Mouse (Mus musculus) MEL (cell line): ENCODE measurements around the gene Bmpr2. TPM values are rescaled to one million over a fixed set of nuclear protein-coding genes. Genes with fewer than 3 reads are reported as not detected.

ENCODE experiments used
- DNase-seq: peaks from one replicate; pipeline ENCODE4 v3.0.0; 2011; ENCODE audit warnings: low read depth, low spot score
- H3K27ac ChIP-seq: 2 replicates; pipeline ENCODE4 v1.5.1; 2012; ENCODE audit warnings: low read depth, mild to moderate bottlenecking, control low read depth, low read length, moderate library complexity; ENCODE audit not compliant: control insufficient read depth
- H3K27me3 ChIP-seq, 2 experiments: fragments of 150-350 bp in 1 of 2; sonication (generic) in 1 of 2; 2 replicates each; pipeline ENCODE4 v1.6.1; 2012; ENCODE audit warnings: low read length in 2 of 2, mild to moderate bottlenecking in 2 of 2, improper control_type of control experiment in 1 of 2, moderate library complexity in 1 of 2; ENCODE audit not compliant: insufficient read depth in 2 of 2, control insufficient read depth in 1 of 2
- H3K36me3 ChIP-seq, 2 experiments: 2 replicates each; pipeline ENCODE4 v1.6.1; 2012 to 2014; ENCODE audit warnings: low read length in 2 of 2, improper control_type of control experiment in 1 of 2, inconsistent platforms in 1 of 2, mild to moderate bottlenecking in 1 of 2; ENCODE audit not compliant: insufficient read depth in 2 of 2, control insufficient read depth in 1 of 2
- H3K4me1 ChIP-seq, 2 experiments: fragments of 150-350 bp in 1 of 2; sonication (generic) in 1 of 2; 2 replicates each; pipeline ENCODE4 v1.6.1; 2012; ENCODE audit warnings: low read length in 2 of 2, improper control_type of control experiment in 1 of 2, mild to moderate bottlenecking in 1 of 2; ENCODE audit not compliant: insufficient read depth in 2 of 2, control insufficient read depth in 1 of 2
- H3K4me3 ChIP-seq, 2 experiments: fragments of 150-350 bp in 1 of 2; sonication (generic) in 1 of 2; 2 replicates each; pipeline ENCODE4 v1.5.1; 2012; ENCODE audit warnings: low read depth in 2 of 2, low read length in 2 of 2, mild to moderate bottlenecking in 2 of 2, moderate library complexity in 2 of 2, control low read depth in 1 of 2, improper control_type of control experiment in 1 of 2; ENCODE audit not compliant: control insufficient read depth in 1 of 2, insufficient read depth in 1 of 2
- H3K79me2 ChIP-seq: 2 replicates; pipeline ENCODE4 v1.6.1; 2012; ENCODE audit warnings: mild to moderate bottlenecking, low read length, moderate library complexity; ENCODE audit not compliant: control insufficient read depth, poor library complexity, insufficient read depth
- H3K9ac ChIP-seq: 2 replicates; pipeline ENCODE4 v1.6.1; 2012; ENCODE audit warnings: low read depth, mild to moderate bottlenecking, control low read depth, low read length, moderate library complexity; ENCODE audit not compliant: control insufficient read depth, poor library complexity, severe bottlenecking
- H3K9me3 ChIP-seq: fragments of 150-350 bp; sonication (generic); replicated peaks from 2 replicates; pipeline ENCODE4 v1.6.1; 2012; ENCODE audit warnings: mild to moderate bottlenecking, low read length, improper control_type of control experiment, moderate library complexity; ENCODE audit not compliant: insufficient read depth
- CHD1 ChIP-seq: IDR thresholded peaks from 2 replicates; pipeline ENCODE4 v1.6.1; 2012; ENCODE audit warnings: low read depth, mild to moderate bottlenecking, inconsistent platforms, low read length, improper control_type of control experiment
- E2F4 ChIP-seq: IDR thresholded peaks from 2 replicates; pipeline ENCODE4 v1.6.1; 2011; ENCODE audit warnings: low read depth, low read length, improper control_type of control experiment, borderline replicate concordance
- EP300 ChIP-seq, 2 experiments: IDR thresholded peaks; 2 replicates each; pipeline ENCODE4 v1.6.1; 2011; ENCODE audit warnings: improper control_type of control experiment in 2 of 2, low read length in 2 of 2, low read depth in 1 of 2, mild to moderate bottlenecking in 1 of 2
- ETS1 ChIP-seq: IDR thresholded peaks from 2 replicates; pipeline ENCODE4 v1.6.1; 2012; ENCODE audit warnings: low read depth, mild to moderate bottlenecking, inconsistent platforms, low read length, improper control_type of control experiment, moderate library complexity
- GABPA ChIP-seq: IDR thresholded peaks from 2 replicates; pipeline ENCODE4 v1.6.1; 2012; ENCODE audit warnings: low read depth, mild to moderate bottlenecking, inconsistent platforms, low read length, improper control_type of control experiment, moderate library complexity
- HCFC1 ChIP-seq: IDR thresholded peaks from 2 replicates; pipeline ENCODE4 v1.6.1; 2012; ENCODE audit warnings: low read depth, mild to moderate bottlenecking, inconsistent platforms, low read length, improper control_type of control experiment, moderate library complexity
- KAT2A ChIP-seq: conservative IDR thresholded peaks from 2 replicates; pipeline ENCODE4 v1.6.1; 2012; ENCODE audit warnings: low read depth, low read length, improper control_type of control experiment, inconsistent platforms
- MAFK ChIP-seq: IDR thresholded peaks from 2 replicates; pipeline ENCODE4 v1.6.1; 2011; ENCODE audit warnings: low read depth, mild to moderate bottlenecking, low read length, improper control_type of control experiment, borderline replicate concordance
- MAZ ChIP-seq: IDR thresholded peaks from 2 replicates; pipeline ENCODE4 v1.6.1; 2012; ENCODE audit warnings: low read depth, mild to moderate bottlenecking, inconsistent platforms, low read length, improper control_type of control experiment
- MXI1 ChIP-seq: IDR thresholded peaks from 2 replicates; pipeline ENCODE4 v1.6.1; 2011; ENCODE audit warnings: mild to moderate bottlenecking, low read depth, low read length, improper control_type of control experiment
- NRF1 ChIP-seq: IDR thresholded peaks from 2 replicates; pipeline ENCODE4 v1.6.1; 2014; ENCODE audit warnings: low read depth, mild to moderate bottlenecking, inconsistent platforms, low read length, improper control_type of control experiment, moderate library complexity; ENCODE audit not compliant: poor library complexity, insufficient read depth, severe bottlenecking
- RAD21 ChIP-seq: IDR thresholded peaks from 2 replicates; pipeline ENCODE4 v1.6.1; 2011; ENCODE audit warnings: mild to moderate bottlenecking, low read depth, low read length, improper control_type of control experiment
- RCOR1 ChIP-seq: IDR thresholded peaks from 2 replicates; pipeline ENCODE4 v1.6.1; 2012; ENCODE audit warnings: low read depth, mild to moderate bottlenecking, inconsistent platforms, low read length, improper control_type of control experiment
- SIN3A ChIP-seq: IDR thresholded peaks from 2 replicates; pipeline ENCODE4 v1.6.1; 2012; ENCODE audit warnings: low read length, improper control_type of control experiment, inconsistent platforms
- SMC3 ChIP-seq: IDR thresholded peaks from 2 replicates; pipeline ENCODE4 v1.6.1; 2011; ENCODE audit warnings: low read depth, low read length, improper control_type of control experiment
- polyA plus RNA-seq, 2 experiments: library from polyadenylated mRNA; stranded (reverse) in 1 of 2; unstranded in 1 of 2; fragments of >175 nt in 1 of 2; fragments of >200 nt in 1 of 2; gene quantifications; 2 replicates each; pipeline versions ENCODE4 v1.2.1 to v1.2.4; 2012; ENCODE audit warnings: low replicate concordance in 2 of 2, low read depth in 1 of 2; ENCODE audit not compliant: insufficient read length in 2 of 2, insufficient read depth in 1 of 2, missing spikeins in 1 of 2
- total RNA-seq: library from RNA; depleted of rRNA; stranded (reverse); fragments of 300-350 nt; gene quantifications from 2 replicates; pipeline ENCODE4 v1.2.3, GENCODE M21; 2012

The Bmpr2 gene
- total and polyA plus RNA-seq, 3 experiments, result 2.3 to 18.6 (median 3.1) TPM

DNA sequence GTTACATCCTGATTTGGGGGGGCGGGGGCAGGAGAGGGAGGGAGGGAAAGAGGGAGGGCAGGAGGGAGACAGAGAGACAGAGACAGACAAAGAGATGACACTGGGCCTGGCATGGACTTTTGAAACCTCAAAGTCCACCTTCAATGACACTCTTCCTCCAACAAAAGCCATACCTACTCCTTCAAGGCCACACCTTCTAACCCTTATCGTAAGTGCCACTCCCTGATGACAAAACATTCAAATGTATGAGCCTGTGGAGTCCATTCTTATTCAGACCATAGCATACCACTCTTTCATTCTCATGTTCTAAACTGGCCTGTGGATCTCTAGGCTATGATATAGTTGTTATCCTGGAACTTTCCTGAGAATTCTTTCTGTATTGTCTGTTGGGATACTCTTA lies 161.2 kb downstream of the Bmpr2 start:
- H3K4me3 ChIP-seq, result no peak overlapping the region
- peaks cover 31% of the 10 kb centered on the region for H3K79me2 ChIP-seq
- H3K9ac ChIP-seq, result no peak overlapping the region
- H3K36me3 ChIP-seq, result peaks cover 0 to 25% of the 10 kb centered on the region in 2 experiments; a peak in 2 of 4 replicates
- TF ChIP-seq EP300 (IDR thresholded peaks at IDR 0.05; ENCODE audit: low read depth in 1 of 2, low read length in 2 of 2), result no peak
- no peak for TF ChIP-seq ETS1
- H3K27ac ChIP-seq, result no peak overlapping the region
- no peaks in the 10 kb centered on the region for H3K9me3 ChIP-seq
- H3K4me1 ChIP-seq, result peaks cover 9 to 12% of the 10 kb centered on the region in 2 experiments
- DNase-seq, result no peak
- no peaks in the 10 kb centered on the region for H3K27me3 ChIP-seq

DNA sequence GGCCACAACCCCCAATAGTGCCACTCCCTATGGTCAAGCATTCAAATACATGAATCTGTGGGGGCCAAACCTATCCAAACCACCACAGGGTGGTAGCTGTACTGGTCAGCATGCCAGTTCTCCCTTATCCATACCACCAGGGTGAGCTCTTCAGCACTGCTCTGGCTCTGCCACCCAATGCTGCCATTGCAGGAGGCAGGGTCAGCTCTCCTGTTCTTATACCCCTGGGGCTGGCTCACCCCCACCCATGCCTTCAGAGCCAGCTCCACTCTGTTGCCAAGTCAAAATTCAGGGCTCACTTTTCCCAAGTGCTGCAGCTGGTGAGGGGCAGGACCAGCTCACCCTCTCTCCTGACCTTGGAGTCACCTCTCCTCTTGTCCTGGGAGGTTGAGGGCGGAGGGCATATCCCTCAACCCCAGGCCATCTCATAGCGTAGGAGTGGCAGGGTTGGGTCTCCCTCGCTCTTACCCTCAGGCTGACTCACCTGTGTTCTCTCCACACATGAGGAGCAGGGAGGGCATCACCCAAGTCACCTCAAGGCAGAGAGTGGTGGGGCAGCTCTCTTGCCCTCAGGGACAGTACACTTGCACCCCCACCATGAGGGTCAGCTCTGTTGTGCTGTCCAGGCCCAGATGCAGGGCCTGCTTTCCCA lies 162.9 kb downstream of the Bmpr2 start:
- Histone ChIP-seq H3K79me2 (peaks cover 34% of the 10 kb centered on the region), H3K36me3 (peaks cover 0 to 24% of the 10 kb centered on the region in 2 experiments; a peak in 2 of 4 replicates), H3K27me3 (no peaks in the 10 kb centered on the region), H3K4me3 (no peak overlapping the region), H3K9ac (no peak overlapping the region), H3K27ac (no peak overlapping the region), H3K4me1 (peaks cover 9 to 12% of the 10 kb centered on the region in 2 experiments), H3K9me3 (no peaks in the 10 kb centered on the region)
- DNase-seq, result no peak
- TF ChIP-seq MAZ, result no peak
- no peak for TF ChIP-seq MXI1
- no peak for TF ChIP-seq GABPA
- no peak for TF ChIP-seq NRF1
- no peak for TF ChIP-seq ETS1
- TF ChIP-seq RCOR1, result no peak
- TF ChIP-seq MAFK, result no peak
- no peak for TF ChIP-seq E2F4
- TF ChIP-seq RAD21, result no peak
- no peak for TF ChIP-seq SIN3A
- no peak for TF ChIP-seq HCFC1
- TF ChIP-seq SMC3, result no peak
- no peak for TF ChIP-seq EP300 (IDR thresholded peaks at IDR 0.05; ENCODE audit: low read depth in 1 of 2, low read length in 2 of 2)
- TF ChIP-seq CHD1, result no peak
- TF ChIP-seq KAT2A, result no peak
